Mouse (Mus musculus): ENCODE data around the gene Pfdn2. TPM values are rescaled to one million over a fixed set of nuclear protein-coding genes. Genes with fewer than 3 reads are reported as not detected.

Pfdn2 gene
- polyA plus RNA-seq, 1 experiment from 2014 or later: 123 TPM

GRCm38 (mm10) chr1:171356814-171357213, 11.3 kb downstream of the Pfdn2 start:
- H3K4me2 ChIP-seq: no peak overlapping the region
- H3K4me1 ChIP-seq (replicated peaks): peaks cover 18% of the 10 kb centered on the region
- H3K36me3 ChIP-seq: peaks cover 38% of the 10 kb centered on the region
- 88% methylated on average over 2 of the region's 2 CpGs for WGBS
- H3K9ac ChIP-seq (replicated peaks): no peak overlapping the region
- no peak for ATAC-seq (ENCODE audit: insufficient number of reproducible peaks, insufficient read depth, low FRiP score, low TSS enrichment, low read depth)
- H3K27me3 ChIP-seq: no peaks in the 10 kb centered on the region
- no peak overlapping the region for H3K4me3 ChIP-seq (replicated peaks)
- H3K9me3 ChIP-seq: peaks cover 4% of the 10 kb centered on the region; the same call in 1 of the 2 replicates
- H3K27ac ChIP-seq: no peak overlapping the region

DNA sequence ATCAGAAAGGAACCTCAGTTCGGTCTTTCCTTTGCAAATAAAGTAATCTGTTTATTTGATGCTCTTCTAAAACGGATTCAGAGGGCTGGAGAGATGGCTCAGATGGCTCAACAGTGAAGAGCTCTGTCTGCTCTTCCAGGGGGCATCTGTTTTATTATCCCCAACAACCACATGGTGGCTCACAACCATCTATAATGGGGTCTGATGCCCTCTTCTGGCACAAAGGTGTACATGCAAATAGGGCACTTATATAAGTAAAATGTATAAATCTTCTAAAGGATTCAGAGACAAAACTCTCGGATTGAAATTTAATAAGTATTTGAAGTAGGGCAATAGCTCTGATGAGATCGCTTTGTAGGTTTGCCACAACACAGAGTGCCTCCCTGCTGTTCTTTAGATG, 13.0 kb downstream of the Pfdn2 start:
- H3K27ac ChIP-seq: no peak overlapping the region
- H3K27me3 ChIP-seq: no peaks in the 10 kb centered on the region
- no peak overlapping the region for H3K4me2 ChIP-seq
- peaks cover 21% of the 10 kb centered on the region for H3K4me1 ChIP-seq (replicated peaks)
- H3K9ac ChIP-seq (replicated peaks): no peak overlapping the region
- 77% methylated on average over 4 of the region's 4 CpGs for WGBS
- no peak overlapping the region for H3K4me3 ChIP-seq (replicated peaks)
- ATAC-seq (ENCODE audit: insufficient number of reproducible peaks, insufficient read depth, low FRiP score, low TSS enrichment, low read depth): no peak
- peaks cover 38% of the 10 kb centered on the region for H3K36me3 ChIP-seq
- H3K9me3 ChIP-seq: peaks cover 4% of the 10 kb centered on the region; the same call in 1 of the 2 replicates

GRCm38 (mm10) chr1:171360253-171360652, 14.8 kb downstream of the Pfdn2 start:
- no peak; the same call in none of the 2 replicates for ATAC-seq (ENCODE audit: insufficient number of reproducible peaks, insufficient read depth, low FRiP score, low TSS enrichment, low read depth)
- peaks cover 4% of the 10 kb centered on the region; the same call in 1 of the 2 replicates for H3K9me3 ChIP-seq
- no peaks in the 10 kb centered on the region for H3K27me3 ChIP-seq
- H3K36me3 ChIP-seq: peaks cover 33% of the 10 kb centered on the region
- H3K9ac ChIP-seq (replicated peaks): peak overlapping the region; percentile 63
- 3% methylated on average over 26 of the region's 26 CpGs for WGBS
- peak overlapping the region; percentile 78 for H3K4me2 ChIP-seq
- H3K4me1 ChIP-seq (replicated peaks): peaks cover 21% of the 10 kb centered on the region
- H3K27ac ChIP-seq: peak overlapping the region; percentile 73; the same call in 1 of the 2 replicates
- peak overlapping the region; percentile 52 for H3K4me3 ChIP-seq (replicated peaks)

DNA sequence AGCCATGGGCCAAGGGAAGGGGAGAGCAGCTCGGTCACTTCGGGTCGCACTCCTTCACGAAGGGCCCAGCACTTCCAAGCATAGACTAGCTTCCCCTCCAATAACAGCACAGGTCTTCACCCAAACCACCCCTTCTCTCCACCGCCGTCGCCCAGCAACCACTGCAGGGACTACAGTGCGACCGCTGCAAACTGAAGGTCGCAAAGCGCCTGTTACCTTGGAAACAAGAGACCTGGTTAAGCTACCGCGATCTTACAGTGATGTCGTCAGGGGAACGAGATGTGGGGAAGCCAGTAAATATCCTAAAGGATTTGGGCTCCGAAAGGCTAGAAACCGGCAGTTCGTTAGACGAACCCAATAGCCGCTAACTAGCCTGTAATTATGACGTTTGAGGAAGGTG, 15.2 kb downstream of the Pfdn2 start, which contains the start of gene Klhdc9:
Gene Klhdc9, minus strand, starts transcription at position 143 of the 400 bp plus-strand sequence.
- Histone ChIP-seq H3K36me3 (peaks cover 33% of the 10 kb centered on the region), H3K4me3 (replicated peaks) (peak within 1 kb of the TSS; percentile 52), H3K27me3 (no peaks in the 10 kb centered on the region), H3K4me1 (replicated peaks) (peaks cover 21% of the 10 kb centered on the region), H3K9me3 (peaks cover 4% of the 10 kb centered on the region; the same call in 1 of the 2 replicates), H3K27ac (peak within 1 kb of the TSS; percentile 77), H3K4me2 (peak within 1 kb of the TSS; percentile 78), H3K9ac (replicated peaks) (peak within 1 kb of the TSS; percentile 63)
- under 1% methylated on average over 21 of the region's 21 CpGs for WGBS
- ATAC-seq (ENCODE audit: insufficient number of reproducible peaks, insufficient read depth, low FRiP score, low TSS enrichment, low read depth): peak; percentile 92

DNA sequence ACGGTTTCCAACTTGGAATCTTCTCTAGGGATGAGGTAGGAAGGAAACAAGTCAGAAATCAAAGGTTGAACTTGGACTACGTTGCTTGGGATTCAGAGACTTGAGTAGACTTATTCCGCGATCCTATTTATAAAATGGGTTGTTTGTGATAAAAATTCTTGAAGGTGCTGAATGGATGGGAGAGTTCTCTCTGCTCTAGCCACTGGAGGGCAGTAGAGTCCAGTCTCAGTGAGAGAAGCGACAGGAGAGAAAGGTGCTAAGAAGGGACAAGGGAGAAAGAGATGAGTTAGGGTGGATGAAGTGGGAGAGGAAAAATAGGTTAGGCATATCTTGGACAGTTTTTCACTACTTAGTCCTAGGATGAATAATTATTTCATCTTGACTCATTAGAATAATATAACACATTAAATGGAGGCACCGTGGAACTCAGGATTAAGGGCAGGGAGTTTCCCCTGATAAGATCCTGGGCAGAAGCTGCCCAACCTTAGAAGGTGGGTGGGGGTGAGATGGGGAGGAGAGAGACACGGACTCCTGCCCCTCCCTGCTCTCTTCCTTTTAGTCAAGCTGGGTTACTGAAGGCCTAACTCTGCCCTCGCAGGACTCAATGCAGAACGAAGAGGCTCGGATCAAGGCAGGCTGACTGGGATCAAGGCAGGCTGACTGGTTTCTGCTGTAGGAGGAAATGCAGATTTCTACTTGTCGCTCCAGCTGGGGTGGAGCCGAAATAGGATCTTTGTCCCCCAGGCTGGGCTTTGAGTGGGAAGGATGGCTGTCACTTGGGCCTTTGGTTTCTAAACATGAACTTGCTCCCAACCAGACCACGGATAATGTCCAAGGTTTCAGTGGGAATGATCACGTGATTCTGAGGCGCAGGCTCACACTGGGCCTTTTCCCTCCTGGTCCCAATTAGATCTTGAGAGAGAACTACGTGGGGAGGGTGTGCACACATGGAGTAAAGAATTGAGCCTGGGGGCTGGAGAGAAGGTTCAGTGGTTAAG, 15.9 kb downstream of the Pfdn2 start:
- H3K9ac ChIP-seq (replicated peaks): peak overlapping the region; percentile 63
- ATAC-seq (ENCODE audit: insufficient number of reproducible peaks, insufficient read depth, low FRiP score, low TSS enrichment, low read depth): peak; percentile 3; the same call in 1 of the 2 replicates
- peak overlapping the region; percentile 77 for H3K27ac ChIP-seq
- no peaks in the 10 kb centered on the region for H3K27me3 ChIP-seq
- peaks cover 30% of the 10 kb centered on the region for H3K36me3 ChIP-seq
- 20% methylated on average over 16 of the region's 16 CpGs for WGBS
- H3K9me3 ChIP-seq: peaks cover 4% of the 10 kb centered on the region; the same call in 1 of the 2 replicates
- H3K4me2 ChIP-seq: peak overlapping the region; percentile 78
- peak overlapping the region; percentile 52 for H3K4me3 ChIP-seq (replicated peaks)
- peaks cover 21% of the 10 kb centered on the region for H3K4me1 ChIP-seq (replicated peaks)

DNA sequence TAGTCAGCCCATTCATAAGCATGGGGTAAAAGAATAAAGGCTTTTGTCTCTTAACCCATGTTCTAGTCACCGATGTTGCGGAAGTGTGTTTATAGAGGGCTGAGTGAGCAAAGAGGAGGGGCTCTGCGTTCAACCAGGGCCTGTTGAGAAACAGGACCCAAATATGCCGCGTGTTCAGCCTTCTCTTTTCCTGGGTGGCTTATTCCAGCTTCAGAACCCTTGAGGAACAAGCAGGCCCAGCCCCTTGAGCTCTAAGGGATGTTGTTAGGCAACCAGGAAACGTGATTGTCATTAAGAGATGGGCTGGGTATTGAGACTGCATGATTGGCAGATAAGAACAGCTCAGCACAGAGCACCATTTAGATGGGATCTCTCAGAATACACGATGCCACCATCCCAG, 20.5 kb downstream of the Pfdn2 start:
- Histone ChIP-seq H3K4me1 (replicated peaks) (peaks cover 8% of the 10 kb centered on the region), H3K27me3 (peaks cover 15% of the 10 kb centered on the region), H3K9ac (replicated peaks) (no peak overlapping the region), H3K4me3 (replicated peaks) (no peak overlapping the region), H3K4me2 (no peak overlapping the region), H3K27ac (no peak overlapping the region), H3K36me3 (no peaks in the 10 kb centered on the region), H3K9me3 (no peaks in the 10 kb centered on the region)
- WGBS: 72% methylated on average over 7 of the region's 7 CpGs
- no peak for ATAC-seq (ENCODE audit: insufficient number of reproducible peaks, insufficient read depth, low FRiP score, low TSS enrichment, low read depth)

DNA sequence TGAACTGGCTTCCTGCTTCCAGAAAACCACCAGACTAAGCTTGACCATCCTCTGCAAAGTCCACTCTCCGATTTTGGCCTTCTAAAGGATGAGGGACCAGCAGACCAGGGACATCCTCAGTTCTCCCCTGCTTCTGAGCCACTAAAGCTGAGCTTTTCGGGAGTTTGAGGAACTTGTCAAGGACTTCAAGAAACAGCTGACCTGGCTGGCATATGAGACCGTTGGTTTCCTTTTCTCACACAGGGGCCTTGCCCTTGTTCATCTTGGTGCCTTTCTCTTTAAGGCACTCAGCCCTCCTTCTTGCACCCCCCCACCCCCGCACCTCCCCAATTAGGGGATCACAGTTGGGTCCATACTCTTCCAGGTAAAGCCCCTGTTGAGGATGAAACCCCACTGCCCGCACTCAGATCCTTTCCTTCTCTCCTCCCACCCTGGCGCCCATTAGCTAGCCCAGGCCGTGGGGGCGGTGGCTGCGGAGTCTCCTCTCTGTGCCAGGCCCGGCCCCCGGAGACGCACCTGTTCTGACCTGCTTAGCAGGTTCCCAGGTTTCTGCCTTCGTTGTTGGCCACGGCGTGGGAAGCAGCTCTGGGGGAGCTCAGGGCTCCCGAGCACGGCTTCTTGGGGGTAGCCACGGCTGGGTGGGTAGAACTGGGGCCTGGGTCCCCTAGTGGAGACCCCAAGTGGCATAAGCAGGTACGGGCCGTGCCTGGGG, 24.5 kb downstream of the Pfdn2 start, which contains the start of gene Nectin4:
Gene Nectin4, plus strand, starts transcription at position 255 of the 712 bp plus-strand sequence.
- Histone ChIP-seq H3K9ac (replicated peaks) (no peak within 1 kb of the TSS), H3K4me2 (0 out of 2 replicates have a peak within 1 kb of the TSS, but pooled peaks have one; percentile 13), H3K36me3 (no peaks in the 10 kb centered on the region), H3K4me1 (replicated peaks) (peaks cover 7% of the 10 kb centered on the region), H3K27ac (no peak within 1 kb of the TSS), H3K4me3 (replicated peaks) (no peak within 1 kb of the TSS), H3K9me3 (no peaks in the 10 kb centered on the region), H3K27me3 (peaks cover 24% of the 10 kb centered on the region)
- no peak for ATAC-seq (ENCODE audit: insufficient number of reproducible peaks, insufficient read depth, low FRiP score, low TSS enrichment, low read depth)
- WGBS: 40% methylated on average over 20 of the region's 20 CpGs

DNA sequence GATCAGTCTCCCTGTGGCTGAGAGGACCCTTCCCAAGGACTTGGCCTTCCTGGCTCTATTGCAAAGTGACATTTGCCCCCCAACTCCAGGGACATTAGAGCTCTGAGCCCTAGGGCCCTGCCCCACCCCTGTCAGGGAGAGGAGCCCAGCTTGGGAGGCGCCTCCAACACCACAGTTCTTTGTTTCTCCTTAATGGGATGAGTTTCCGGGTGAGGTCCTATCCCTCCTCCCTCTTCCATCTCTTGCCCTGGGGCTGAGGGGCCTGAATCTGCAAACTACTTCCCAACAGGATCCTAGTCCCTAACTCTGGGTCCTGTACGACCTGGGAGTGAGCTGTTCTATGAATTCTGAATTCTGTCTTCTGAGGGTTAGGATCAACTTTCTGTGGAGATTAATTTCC, 27.4 kb downstream of the Pfdn2 start:
- no peaks in the 10 kb centered on the region for H3K36me3 ChIP-seq
- H3K27me3 ChIP-seq: peaks cover 31% of the 10 kb centered on the region
- no peaks in the 10 kb centered on the region for H3K9me3 ChIP-seq
- H3K4me2 ChIP-seq: no peak overlapping the region
- ATAC-seq (ENCODE audit: insufficient number of reproducible peaks, insufficient read depth, low FRiP score, low TSS enrichment, low read depth): no peak
- H3K4me1 ChIP-seq (replicated peaks): peaks cover 13% of the 10 kb centered on the region
- 61% methylated on average over 3 of the region's 3 CpGs for WGBS
- H3K4me3 ChIP-seq (replicated peaks): no peak overlapping the region
- H3K27ac ChIP-seq: no peak overlapping the region
- no peak overlapping the region for H3K9ac ChIP-seq (replicated peaks)

DNA sequence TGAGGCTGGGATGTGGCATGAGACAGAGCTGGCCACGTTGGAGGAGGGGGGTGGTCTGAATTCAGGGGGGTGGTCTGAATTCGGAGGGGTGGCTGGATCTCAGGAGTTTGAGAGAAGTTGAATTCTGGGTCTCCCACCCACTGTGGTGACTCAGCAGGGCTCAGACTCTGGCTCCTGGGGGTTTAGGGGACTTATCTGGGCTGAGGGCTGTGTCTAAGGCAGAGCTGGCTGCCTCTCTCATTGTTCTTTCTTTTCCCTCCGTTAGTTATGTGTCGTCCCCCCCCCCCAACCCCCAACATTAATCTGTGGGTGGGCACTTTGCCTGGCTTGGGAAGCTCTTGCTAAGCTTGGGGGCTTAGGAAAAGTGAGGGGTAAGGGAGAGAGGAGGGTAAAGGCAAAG, 28.5 kb downstream of the Pfdn2 start:
- H3K36me3 ChIP-seq: no peaks in the 10 kb centered on the region
- H3K4me2 ChIP-seq: no peak overlapping the region
- ATAC-seq (ENCODE audit: insufficient number of reproducible peaks, insufficient read depth, low FRiP score, low TSS enrichment, low read depth): peak; percentile 54; the same call in 1 of the 2 replicates
- no peak overlapping the region for H3K9ac ChIP-seq (replicated peaks)
- no peaks in the 10 kb centered on the region for H3K9me3 ChIP-seq
- H3K4me1 ChIP-seq (replicated peaks): peaks cover 13% of the 10 kb centered on the region
- peak overlapping the region; percentile 20; the same call in 1 of the 2 replicates for H3K27ac ChIP-seq
- WGBS: 3% methylated on average over 4 of the region's 4 CpGs
- H3K27me3 ChIP-seq: peaks cover 42% of the 10 kb centered on the region
- no peak overlapping the region for H3K4me3 ChIP-seq (replicated peaks)

- WGBS: 48% methylated on average over 9 of the region's 9 CpGs
- Histone ChIP-seq H3K4me1 (replicated peaks) (peaks cover 21% of the 10 kb centered on the region), H3K9ac (replicated peaks) (no peak overlapping the region; the same call in 1 of the 2 replicates), H3K36me3 (no peaks in the 10 kb centered on the region), H3K4me3 (replicated peaks) (no peak overlapping the region), H3K9me3 (no peaks in the 10 kb centered on the region), H3K4me2 (no peak overlapping the region), H3K27me3 (peaks cover 44% of the 10 kb centered on the region), H3K27ac (peak overlapping the region; percentile 7; the same call in 1 of the 2 replicates)
- no peak for ATAC-seq (ENCODE audit: insufficient number of reproducible peaks, insufficient read depth, low FRiP score, low TSS enrichment, low read depth)
These were observed 30.2 kb downstream of the Pfdn2 start for GRCm38 (mm10) chr1:171375646-171376097.
